Mouse (Mus musculus) testis, adult 2 months (tissue): ENCODE measurements around the gene Dzank1. TPM values are rescaled to one million over a fixed set of nuclear protein-coding genes. Genes with fewer than 3 reads are reported as not detected.

Experiments
- H3K27ac ChIP-seq: fragments of 200-500 bp; 2 replicates; pipeline ENCODE4 v1.5.1; 2012; ENCODE audit warnings: low read depth, low read length; ENCODE audit not compliant: control insufficient read depth, insufficient read depth
- H3K27me3 ChIP-seq: fragments of 200-500 bp; 2 replicates; pipeline ENCODE4 v1.6.1; 2012; ENCODE audit warnings: mild to moderate bottlenecking, low read length, moderate library complexity; ENCODE audit not compliant: control insufficient read depth, insufficient read depth
- H3K36me3 ChIP-seq: fragments of 200-500 bp; 2 replicates; pipeline ENCODE4 v1.6.1; 2012; ENCODE audit warnings: mild to moderate bottlenecking, low read length; ENCODE audit not compliant: control insufficient read depth, insufficient read depth
- H3K4me1 ChIP-seq: fragments of 200-500 bp; 2 replicates; pipeline ENCODE4 v1.6.1; 2012; ENCODE audit warnings: low read length; ENCODE audit not compliant: control insufficient read depth, insufficient read depth
- H3K4me3 ChIP-seq: fragments of 200-500 bp; 2 replicates; pipeline ENCODE4 v1.5.1; 2012; ENCODE audit warnings: low read depth, mild to moderate bottlenecking, low read length, moderate library complexity, mixed read lengths; ENCODE audit not compliant: control insufficient read depth
- CTCF ChIP-seq: fragments of 200-500 bp; IDR thresholded peaks from 2 replicates; pipeline ENCODE4 v1.5.1; 2012; ENCODE audit warnings: low read depth, mild to moderate bottlenecking, inconsistent platforms, low read length, moderate library complexity; ENCODE audit not compliant: control insufficient read depth, insufficient read depth, insufficient replicate concordance
- POLR2A ChIP-seq: fragments of 200-500 bp; IDR thresholded peaks from 2 replicates; pipeline ENCODE4 v1.6.1; 2012; ENCODE audit warnings: low read depth, mild to moderate bottlenecking, inconsistent platforms, low read length, moderate library complexity; ENCODE audit not compliant: control insufficient read depth
- polyA plus RNA-seq: library from polyadenylated mRNA; depleted of rRNA; stranded (reverse); fragments of >200 nt; gene quantifications from 2 replicates; pipeline ENCODE4 v1.2.3, GENCODE M21; 2012; rRNA removed

The Dzank1 gene
- polyA plus RNA-seq: 5.1 and 6.2 TPM in 2 replicates

DNA sequence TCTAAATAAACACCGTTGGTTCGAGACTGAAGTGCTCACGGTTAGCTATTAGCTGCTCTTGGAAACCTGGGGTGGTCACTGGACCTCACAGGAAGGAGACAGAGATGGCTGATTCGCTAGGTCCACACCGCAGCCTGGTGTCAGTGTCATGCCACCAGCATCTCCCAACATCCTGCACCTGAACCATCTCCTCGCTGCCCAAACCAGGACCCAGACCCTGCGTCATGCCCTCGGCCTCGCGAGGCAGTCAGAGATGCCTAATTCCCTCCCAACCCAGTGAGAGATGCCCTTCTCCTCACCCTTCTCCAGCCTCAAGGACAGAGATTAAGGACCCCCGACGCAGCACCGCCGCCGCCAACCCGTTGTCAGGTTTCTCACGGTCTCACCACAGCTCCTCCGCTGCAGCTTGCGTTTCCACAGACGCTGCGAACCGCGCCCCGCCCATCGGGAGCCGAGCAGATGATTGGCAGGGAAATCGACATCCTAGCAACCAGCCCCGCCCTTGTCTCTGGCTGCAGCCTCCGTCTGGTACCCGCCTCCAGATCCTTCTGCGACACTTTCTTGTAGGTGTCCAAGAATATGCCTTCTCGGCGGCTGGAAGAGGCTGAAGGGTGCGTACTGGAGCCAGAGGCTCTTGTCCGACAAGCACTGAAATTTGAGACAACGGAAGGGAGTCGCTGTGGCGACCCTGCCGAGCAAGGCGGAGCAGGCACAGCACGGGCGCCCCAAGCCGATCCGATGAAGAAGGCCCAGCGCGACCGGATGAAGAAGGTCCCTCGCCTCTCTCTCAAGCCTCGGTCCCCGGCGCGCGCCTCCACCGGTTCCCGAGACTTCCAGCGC lies at the start of gene Dzank1, which contains the start of gene Polr3f:
Dzank1 (minus strand) TSS at position 434 of the 840 bp plus-strand sequence.
Polr3f (plus strand) TSS at position 738 of the 840 bp plus-strand sequence.
- peak within 1 kb of the TSS; percentile 85 for H3K4me3 ChIP-seq
- H3K27me3 ChIP-seq: no peaks in the 10 kb centered on the region
- no peaks in the 10 kb centered on the region for H3K36me3 ChIP-seq
- peak within 1 kb of the TSS; percentile 71 for H3K27ac ChIP-seq
- peaks cover 4% of the 10 kb centered on the region for H3K4me1 ChIP-seq
- TF ChIP-seq POLR2A (peak; percentile 49; the same call in 1 of the 2 replicates), CTCF (no peak)

DNA sequence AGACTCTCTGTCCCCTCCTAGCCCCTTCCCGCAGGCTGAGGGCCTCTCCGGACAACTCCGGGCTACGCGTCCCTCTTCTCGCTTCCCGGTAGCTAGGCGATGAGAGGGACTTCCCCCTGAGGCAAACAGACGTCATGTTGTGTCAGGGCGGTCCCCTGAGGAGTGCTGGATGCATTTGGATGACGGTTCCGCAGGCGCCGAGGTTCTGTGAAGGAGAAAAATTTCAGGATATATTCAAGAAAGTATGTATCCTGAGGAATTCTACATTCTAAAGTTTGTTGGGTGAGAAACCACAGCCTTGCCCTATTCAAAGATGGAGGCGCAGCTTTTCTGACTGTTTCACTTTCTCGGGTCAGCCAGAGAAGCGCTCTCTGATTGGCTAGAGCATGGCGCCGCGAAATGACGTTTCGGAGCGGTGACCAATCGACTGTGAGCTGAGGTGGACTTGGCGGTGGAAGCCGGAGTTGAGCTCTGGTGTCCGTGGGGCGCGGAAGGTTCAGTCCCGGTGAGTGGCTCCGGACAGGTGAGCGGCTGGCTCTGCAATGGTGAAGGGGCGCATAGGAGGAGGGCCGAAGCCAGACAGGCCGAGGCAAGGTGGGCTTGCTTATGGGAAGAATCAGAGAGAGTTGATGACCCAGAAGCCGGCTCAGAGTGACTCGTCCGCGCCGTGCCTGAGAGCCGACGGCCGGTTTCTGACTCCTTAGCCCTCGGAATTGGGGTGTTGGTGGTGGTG lies 28.8 kb upstream of the Dzank1 start, which contains the start of gene Sec23b:
Sec23b (plus strand) TSS at position 410 of the 733 bp plus-strand sequence.
- H3K4me1 ChIP-seq: no peaks in the 10 kb centered on the region
- TF ChIP-seq POLR2A (peak; percentile 85), CTCF (no peak)
- no peaks in the 10 kb centered on the region for H3K36me3 ChIP-seq
- peak within 1 kb of the TSS; percentile 98 for H3K4me3 ChIP-seq
- peak within 1 kb of the TSS; percentile 96 for H3K27ac ChIP-seq
- H3K27me3 ChIP-seq: no peaks in the 10 kb centered on the region

DNA sequence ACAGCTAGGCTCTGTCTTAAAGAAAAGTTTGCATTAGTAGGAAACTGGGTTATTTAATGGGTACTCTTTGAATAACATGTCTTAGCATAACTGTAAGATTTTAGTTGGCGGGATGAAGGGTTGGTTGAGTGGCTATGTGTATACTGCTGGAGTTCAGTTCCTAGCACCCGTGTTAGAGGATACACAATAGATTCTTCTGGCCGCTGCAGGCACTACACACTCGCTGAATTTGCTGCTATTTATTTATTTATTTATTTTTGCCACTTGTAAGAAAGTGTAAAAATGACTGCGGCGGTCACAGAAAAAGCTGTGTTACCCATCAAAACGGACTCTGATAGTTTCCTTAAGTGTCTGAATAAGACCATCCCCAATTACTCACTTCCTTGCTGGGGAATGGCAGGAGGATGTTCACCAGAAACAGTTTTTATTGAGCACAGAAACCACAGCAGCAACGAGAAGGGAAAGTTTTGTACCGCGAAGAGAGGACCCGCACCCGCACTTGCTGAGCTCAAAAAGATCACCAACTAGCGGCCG lies 28.1 kb upstream of the Dzank1 start:
- Histone ChIP-seq H3K27ac (peak overlapping the region; percentile 96), H3K36me3 (no peaks in the 10 kb centered on the region), H3K4me3 (peak overlapping the region; percentile 98), H3K4me1 (peaks cover 3% of the 10 kb centered on the region), H3K27me3 (no peaks in the 10 kb centered on the region)
- no peak for TF ChIP-seq CTCF
- TF ChIP-seq POLR2A: no peak

DNA sequence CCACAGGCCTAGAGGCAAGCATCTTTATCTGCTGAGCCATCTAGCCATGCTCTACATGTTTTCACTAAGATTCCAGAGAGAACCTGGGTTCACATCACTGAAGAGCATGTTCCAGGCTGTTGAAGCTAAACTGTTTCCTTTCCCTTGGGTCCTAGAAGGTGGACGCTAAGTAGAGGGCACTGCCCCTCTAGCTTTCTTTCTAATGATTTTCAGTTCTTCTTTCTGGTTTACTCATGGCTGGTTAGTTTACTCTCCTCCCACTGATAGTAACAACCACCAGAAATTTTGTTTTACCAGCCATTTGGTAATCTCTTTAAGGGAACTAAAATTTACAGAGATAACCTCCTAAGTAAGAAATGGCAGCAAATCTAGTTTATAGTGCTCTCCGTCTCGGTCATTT lies 26.7 kb upstream of the Dzank1 start:
- Histone ChIP-seq H3K27me3 (no peaks in the 10 kb centered on the region), H3K4me3 (no peak overlapping the region), H3K27ac (no peak overlapping the region), H3K4me1 (peaks cover 3% of the 10 kb centered on the region), H3K36me3 (no peaks in the 10 kb centered on the region)
- TF ChIP-seq POLR2A (no peak), CTCF (no peak)

DNA sequence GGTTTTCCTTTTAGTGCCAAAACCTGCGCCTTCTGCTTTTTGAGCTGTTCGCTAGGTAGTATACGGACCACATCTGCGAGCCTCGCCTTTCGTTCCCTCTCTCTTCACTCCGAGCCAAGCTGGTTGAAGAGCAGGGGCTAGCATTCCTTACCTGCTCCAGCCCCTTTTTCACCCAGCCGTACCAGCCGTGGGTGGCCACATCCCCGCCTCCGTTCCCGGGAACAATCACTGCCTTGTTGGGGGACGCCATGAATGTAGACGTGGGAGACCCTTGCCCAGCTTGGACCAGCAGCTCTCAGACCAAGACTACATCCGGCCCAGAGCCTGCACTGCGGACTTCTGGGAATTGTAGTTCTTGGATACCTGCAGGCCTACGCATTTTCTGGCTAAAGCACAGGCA lies 23.3 kb upstream of the Dzank1 start, which contains the start of gene Rbbp9:
Rbbp9 (minus strand) TSS at position 341 of the 400 bp plus-strand sequence.
- peaks cover 3% of the 10 kb centered on the region for H3K4me1 ChIP-seq
- no peaks in the 10 kb centered on the region for H3K27me3 ChIP-seq
- TF ChIP-seq POLR2A (peak; percentile 62; the same call in 1 of the 2 replicates), CTCF (no peak)
- H3K36me3 ChIP-seq: no peaks in the 10 kb centered on the region
- peak within 1 kb of the TSS; percentile 99 for H3K4me3 ChIP-seq
- peak within 1 kb of the TSS; percentile 84 for H3K27ac ChIP-seq

DNA sequence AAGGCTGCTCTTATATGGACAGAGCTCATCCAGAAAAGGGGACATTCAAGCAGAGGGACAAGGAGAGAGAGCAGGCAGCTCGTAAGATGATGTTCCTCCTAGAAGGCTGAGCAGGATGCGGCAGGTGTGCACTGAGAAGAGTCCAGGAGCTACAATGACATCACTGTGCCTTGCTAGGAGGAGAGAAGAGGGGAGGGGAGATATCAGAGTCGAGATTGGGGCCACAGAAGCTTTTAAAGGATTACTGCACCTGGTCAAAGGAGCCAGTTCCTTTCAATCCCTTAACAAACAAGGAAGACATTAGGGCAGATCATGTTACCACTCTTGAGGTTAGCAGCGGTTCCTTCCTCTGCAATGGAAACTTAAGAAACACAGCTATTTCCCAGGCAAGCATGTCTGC lies 20.3 kb upstream of the Dzank1 start:
- no peak for TF ChIP-seq CTCF
- TF ChIP-seq POLR2A: no peak
- Histone ChIP-seq H3K27ac (no peak overlapping the region), H3K36me3 (no peaks in the 10 kb centered on the region), H3K4me3 (no peak overlapping the region), H3K4me1 (peaks cover 3% of the 10 kb centered on the region), H3K27me3 (no peaks in the 10 kb centered on the region)

DNA sequence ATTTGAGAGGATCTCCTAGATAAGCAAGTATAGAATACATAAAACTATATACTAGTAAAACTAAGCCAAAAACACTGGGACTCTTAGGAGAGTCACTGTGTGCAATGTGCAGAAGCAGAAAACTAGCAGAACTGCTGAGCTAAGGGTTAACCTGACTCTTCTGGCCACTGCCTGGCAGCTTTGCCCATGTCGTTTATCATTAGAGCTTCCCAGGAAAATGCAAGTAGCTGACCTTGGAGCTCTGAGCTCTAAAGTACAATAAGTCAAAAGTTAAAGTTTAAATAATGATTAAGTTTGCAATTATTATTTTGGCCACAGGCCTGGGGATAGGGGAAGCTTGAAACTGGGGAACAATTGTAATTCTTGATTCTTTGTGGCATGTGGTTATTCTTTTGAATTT lies 18.3 kb upstream of the Dzank1 start:
- H3K4me1 ChIP-seq: peaks cover 2% of the 10 kb centered on the region
- no peak overlapping the region for H3K4me3 ChIP-seq
- no peaks in the 10 kb centered on the region for H3K36me3 ChIP-seq
- no peaks in the 10 kb centered on the region for H3K27me3 ChIP-seq
- H3K27ac ChIP-seq: no peak overlapping the region
- TF ChIP-seq CTCF (no peak), POLR2A (no peak)
